Mouse (Mus musculus): Measurements from ENCODE around the gene Aim2.

DNA sequence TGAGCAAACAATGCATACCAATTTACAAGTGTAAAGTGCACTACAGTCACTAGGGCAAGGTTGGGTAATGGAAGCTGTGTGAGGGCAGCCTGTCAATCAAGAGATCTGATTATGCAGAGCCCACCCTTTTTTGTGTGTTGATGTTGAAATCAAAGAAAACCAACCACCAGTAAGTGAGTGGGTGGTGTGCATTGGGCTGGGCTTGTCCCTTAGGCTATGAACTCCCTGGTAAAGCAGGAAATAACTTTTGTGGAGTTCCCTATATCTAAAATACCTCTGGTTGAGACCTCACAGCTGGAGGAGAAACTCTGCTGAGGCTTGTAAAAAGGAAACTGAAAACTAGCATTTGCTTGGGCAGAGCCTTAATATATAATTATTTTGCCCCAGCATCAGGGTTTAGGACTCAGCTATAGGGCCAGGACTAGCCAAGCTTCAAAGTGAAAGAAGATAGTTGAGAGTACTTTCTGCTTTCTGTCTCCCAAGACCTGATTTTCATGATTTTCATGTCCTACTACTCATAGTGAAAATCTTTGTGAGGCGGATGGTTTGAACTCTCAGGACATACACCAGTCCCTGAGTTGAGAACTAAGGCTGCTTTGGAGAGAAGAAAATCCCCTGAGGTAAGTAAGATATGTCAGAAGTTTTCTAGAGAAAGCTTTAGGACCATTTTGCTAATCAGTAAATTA lies 68.4 kb downstream of the Aim2 start:
- TF ChIP-seq CTCF (conservative IDR thresholded peaks at IDR 0.05; ENCODE audit: low read length) (no peak), POU5F1 (IDR thresholded peaks at IDR 0.05; ENCODE audit: borderline replicate concordance, low read length) (no peak), NANOG (IDR thresholded peaks at IDR 0.05; ENCODE audit: borderline replicate concordance, low read length) (no peak)
